ENCODE assay signal across 19 mouse cellular contexts in the genomic region with DNA sequence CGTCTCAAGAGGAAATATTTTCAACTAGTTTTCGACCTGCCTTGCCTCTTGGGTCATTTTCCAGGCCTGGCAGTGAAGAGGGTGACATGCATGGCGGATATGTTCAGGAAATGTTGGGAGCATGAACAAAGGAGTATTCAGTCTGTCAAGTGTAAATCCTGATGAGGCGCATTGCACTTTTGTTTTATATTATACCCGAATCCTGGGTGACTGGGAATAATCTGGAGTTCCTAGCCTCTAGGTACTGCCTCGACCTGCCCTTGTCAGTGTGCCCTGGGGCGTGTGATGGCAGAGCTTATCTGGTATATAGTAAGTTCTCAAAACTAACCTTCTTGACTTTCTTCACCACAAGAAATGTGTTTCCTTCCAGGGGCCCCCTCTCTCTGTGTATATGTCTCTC. TPM values are rescaled to one million over a fixed set of nuclear protein-coding genes. Genes with fewer than 3 reads are reported as not detected.
A peak's percentile ranks its signal among the peaks of the same experiment; 100 is the strongest.
DNase-seq lines count a peak whose midpoint lies in the region; ATAC-seq and TF ChIP-seq lines count a peak whose summit lies in the region.
"Had no signal": no experiment of that assay in that cellular context is flagged by ENCODE, and none has a peak within 500 bp of the region (broad histone marks: within the 10 kb centered on the region; RNA-seq: fewer than 3 reads in every experiment).

No protein-coding gene starts in this region.

- no peak for TF ChIP-seq CTCF in hindbrain, postnatal 0 days (IDR thresholded peaks at IDR 0.05; ENCODE audit: low read depth)

- no peak for DNase-seq in hindbrain, embryonic 11.5 days (ENCODE audit: low spot score)
- no peak for DNase-seq in hindbrain, embryonic 10.5 days (ENCODE audit: low spot score)
- DNase-seq in embryonic facial prominence, embryonic 10.5 days (ENCODE audit: low spot score) = no peak
- no peak for DNase-seq in forebrain, embryonic 14.5 days (ENCODE audit: low spot score)
- no peak for DNase-seq in hindbrain, postnatal 0 days (ENCODE audit: low spot score)
- DNase-seq in right cerebral cortex, postnatal 14 days = no peak
- DNase-seq in urinary bladder, postnatal 14 days (ENCODE audit: low spot score) = no peak
- DNase-seq in thymus, postnatal 25 days = no peak
- DNase-seq: adrenal gland, postnatal 36 days; cerebellum, adult 9-11 months; embryo, embryonic 11 days; gastrocnemius, adult 2 months; heart, adult 2 months; kidney, adult 11 months; kidney, postnatal 4 days; layer of hippocampus, postnatal 36 days; liver, postnatal 0 days; lung, postnatal 4 days had no signal

- ATAC-seq in hindbrain, embryonic 11.5 days (ENCODE audit: low FRiP score) = no peak
- ATAC-seq in forebrain, embryonic 14.5 days = no peak
- no peak for ATAC-seq in hindbrain, postnatal 0 days
- ATAC-seq: activated CD4-positive, CD25-positive, alpha-beta regulatory T cell, adult 4 months; liver, postnatal 0 days had no signal

- H3K9me3 ChIP-seq in hindbrain, embryonic 11.5 days (ENCODE audit: control insufficient read depth, low read length) = no peaks in the 10 kb centered on the region
- no peaks in the 10 kb centered on the region for H3K9me3 ChIP-seq in hindbrain, embryonic 10.5 days
- no peaks in the 10 kb centered on the region for H3K9me3 ChIP-seq in embryonic facial prominence, embryonic 10.5 days
- H3K9me3 ChIP-seq in forebrain, embryonic 14.5 days (replicated peaks; ENCODE audit: control insufficient read depth, low read length) = no peaks in the 10 kb centered on the region
- no peaks in the 10 kb centered on the region for H3K9me3 ChIP-seq in hindbrain, postnatal 0 days (ENCODE audit: low read length)

- H3K9ac ChIP-seq in hindbrain, embryonic 11.5 days (ENCODE audit: low read depth, low read length) = no peak overlapping the region
- H3K9ac ChIP-seq in forebrain, embryonic 14.5 days (ENCODE audit: low read length) = no peak overlapping the region
- H3K9ac ChIP-seq in hindbrain, postnatal 0 days (replicated peaks; ENCODE audit: low read length) = no peak overlapping the region
- H3K9ac ChIP-seq: liver, postnatal 0 days had no signal

- 70% methylated on average over 7 of the region's 7 CpGs for WGBS in hindbrain, embryonic 11.5 days
- 72% methylated on average over 7 of the region's 7 CpGs for WGBS in hindbrain, embryonic 10.5 days
- 69% methylated on average over 7 of the region's 7 CpGs for WGBS in embryonic facial prominence, embryonic 10.5 days
- WGBS in forebrain, embryonic 14.5 days = 49% methylated on average over 7 of the region's 7 CpGs
- WGBS in hindbrain, postnatal 0 days = 59% methylated on average over 7 of the region's 7 CpGs

- H3K36me3 ChIP-seq in hindbrain, embryonic 11.5 days (ENCODE audit: control insufficient read depth, insufficient read depth, low read length) = no peaks in the 10 kb centered on the region
- H3K36me3 ChIP-seq in hindbrain, embryonic 10.5 days = peaks cover 10% of the 10 kb centered on the region; the same call in 1 of the 2 replicates
- H3K36me3 ChIP-seq in embryonic facial prominence, embryonic 10.5 days (replicated peaks) = peaks cover 9% of the 10 kb centered on the region
- no peaks in the 10 kb centered on the region for H3K36me3 ChIP-seq in forebrain, embryonic 14.5 days (ENCODE audit: control insufficient read depth, insufficient read depth, low read length)
- H3K36me3 ChIP-seq in hindbrain, postnatal 0 days (ENCODE audit: insufficient read depth, low read length) = no peaks in the 10 kb centered on the region

- peaks cover 4% of the 10 kb centered on the region; the same call in 1 of the 2 replicates for H3K4me1 ChIP-seq in hindbrain, embryonic 11.5 days (replicated peaks; ENCODE audit: control insufficient read depth, insufficient read depth, low read length)
- peaks cover 48% of the 10 kb centered on the region for H3K4me1 ChIP-seq in hindbrain, embryonic 10.5 days (replicated peaks)
- peaks cover 44% of the 10 kb centered on the region for H3K4me1 ChIP-seq in embryonic facial prominence, embryonic 10.5 days
- H3K4me1 ChIP-seq in forebrain, embryonic 14.5 days (ENCODE audit: control insufficient read depth, insufficient read depth, low read length) = peaks cover 28% of the 10 kb centered on the region
- peaks cover 9% of the 10 kb centered on the region; the same call in 1 of the 2 replicates for H3K4me1 ChIP-seq in hindbrain, postnatal 0 days (ENCODE audit: insufficient read depth, low read length)

- peak overlapping the region; percentile 92; the same call in 1 of the 2 replicates for H3K4me2 ChIP-seq in hindbrain, embryonic 11.5 days (replicated peaks; ENCODE audit: low read depth, low read length)
- H3K4me2 ChIP-seq in forebrain, embryonic 14.5 days (ENCODE audit: low read length) = peak overlapping the region; percentile 81
- H3K4me2 ChIP-seq in hindbrain, postnatal 0 days (ENCODE audit: low read depth, low read length) = peak overlapping the region; percentile 83

- H3K4me3 ChIP-seq in hindbrain, embryonic 11.5 days (ENCODE audit: low read depth, low read length) = no peak overlapping the region
- H3K4me3 ChIP-seq in hindbrain, embryonic 10.5 days = no peak overlapping the region
- H3K4me3 ChIP-seq in embryonic facial prominence, embryonic 10.5 days = peak overlapping the region; percentile 85; the same call in 1 of the 2 replicates
- H3K4me3 ChIP-seq in forebrain, embryonic 14.5 days (ENCODE audit: low read depth, low read length) = peak overlapping the region; percentile 80
- H3K4me3 ChIP-seq in hindbrain, postnatal 0 days (ENCODE audit: low read length) = 0 out of 2 replicates have a peak overlapping the region, but pooled peaks have one; percentile 86
- H3K4me3 ChIP-seq: gastrocnemius, adult 2 months; heart, adult 2 months had no signal

- H3K27ac ChIP-seq in hindbrain, embryonic 11.5 days (ENCODE audit: low read depth, low read length) = no peak overlapping the region
- no peak overlapping the region for H3K27ac ChIP-seq in hindbrain, embryonic 10.5 days
- no peak overlapping the region for H3K27ac ChIP-seq in embryonic facial prominence, embryonic 10.5 days (replicated peaks)
- H3K27ac ChIP-seq in forebrain, embryonic 14.5 days (ENCODE audit: low read depth, low read length) = no peak overlapping the region
- no peak overlapping the region for H3K27ac ChIP-seq in hindbrain, postnatal 0 days
- H3K27ac ChIP-seq: gastrocnemius, adult 2 months; heart, adult 2 months had no signal

- H3K27me3 ChIP-seq in hindbrain, embryonic 11.5 days (ENCODE audit: control insufficient read depth, insufficient read depth, low read length) = no peaks in the 10 kb centered on the region
- H3K27me3 ChIP-seq in hindbrain, embryonic 10.5 days (ENCODE audit: insufficient read depth, poor library complexity, severe bottlenecking) = no peaks in the 10 kb centered on the region
- no peaks in the 10 kb centered on the region for H3K27me3 ChIP-seq in embryonic facial prominence, embryonic 10.5 days (replicated peaks; ENCODE audit: low read depth, poor library complexity, severe bottlenecking)
- H3K27me3 ChIP-seq in forebrain, embryonic 14.5 days (replicated peaks; ENCODE audit: control insufficient read depth, insufficient read depth, low read length) = no peaks in the 10 kb centered on the region
- no peaks in the 10 kb centered on the region for H3K27me3 ChIP-seq in hindbrain, postnatal 0 days (ENCODE audit: insufficient read depth, low read length)

RNA-seq across cellular contexts. Expression of a gene that starts 11.5 kb away (rescaled TPM):
- 2.6 and 3.3 TPM in 2 replicates for polyA plus RNA-seq in hindbrain, embryonic 11.5 days (2014; fragmentation: Nextera tagmentation; extraction: Ambion mirVana)
- 1.3 and 1.8 TPM in 2 replicates for polyA plus RNA-seq in hindbrain, embryonic 10.5 days (2016; fragmentation: Nextera tagmentation; extraction: Ambion mirVana)
- 1.7 TPM in 2 replicates for polyA plus RNA-seq in embryonic facial prominence, embryonic 10.5 days (2016; fragmentation: Nextera tagmentation; extraction: Ambion mirVana)
- polyA plus RNA-seq in forebrain, embryonic 14.5 days (2014; fragmentation: Nextera tagmentation; extraction: Ambion mirVana) = 4.7 and 4.8 TPM in 2 replicates
- total RNA-seq in hindbrain, postnatal 0 days (2014; rRNA removed) = 49.7 and 52.0 TPM in 2 replicates
- polyA plus RNA-seq in hindbrain, postnatal 0 days (2015; fragmentation: Nextera tagmentation; extraction: Ambion mirVana) = 2.1 and 2.4 TPM in 2 replicates
- polyA plus RNA-seq: activated CD4-positive, CD25-positive, alpha-beta regulatory T cell, adult 4 months had no signal

RNA-seq across cellular contexts. Expression of a gene that starts 47.3 kb away (rescaled TPM):
- 111 and 117 TPM in 2 replicates for polyA plus RNA-seq in hindbrain, embryonic 11.5 days (2014; fragmentation: Nextera tagmentation; extraction: Ambion mirVana)
- polyA plus RNA-seq in hindbrain, embryonic 10.5 days (2016; fragmentation: Nextera tagmentation; extraction: Ambion mirVana) = 97.1 and 98.4 TPM in 2 replicates
- 94.8 and 105 TPM in 2 replicates for polyA plus RNA-seq in embryonic facial prominence, embryonic 10.5 days (2016; fragmentation: Nextera tagmentation; extraction: Ambion mirVana)
- polyA plus RNA-seq in forebrain, embryonic 14.5 days (2014; fragmentation: Nextera tagmentation; extraction: Ambion mirVana) = 154 and 165 TPM in 2 replicates
- total RNA-seq in hindbrain, postnatal 0 days (2014; rRNA removed) = 37.1 and 37.9 TPM in 2 replicates
- 124 and 129 TPM in 2 replicates for polyA plus RNA-seq in hindbrain, postnatal 0 days (2015; fragmentation: Nextera tagmentation; extraction: Ambion mirVana)

Comparison
In these comparisons a context has a peak if more than half of its experiments do, and no peak if none do; other contexts are left out.
1. H3K4me3 ChIP-seq: peak in embryonic facial prominence, embryonic 10.5 days (single experiment), forebrain, embryonic 14.5 days (single experiment) and hindbrain, postnatal 0 days (single experiment); none in hindbrain, embryonic 11.5 days (single experiment) and hindbrain, embryonic 10.5 days (single experiment).
2. Peak in every context shown above with its lines, with median percentiles within 50 percentile points of each other: H3K4me2 ChIP-seq.